Mouse (Mus musculus): Measurements from ENCODE around the gene Misp.

DNA sequence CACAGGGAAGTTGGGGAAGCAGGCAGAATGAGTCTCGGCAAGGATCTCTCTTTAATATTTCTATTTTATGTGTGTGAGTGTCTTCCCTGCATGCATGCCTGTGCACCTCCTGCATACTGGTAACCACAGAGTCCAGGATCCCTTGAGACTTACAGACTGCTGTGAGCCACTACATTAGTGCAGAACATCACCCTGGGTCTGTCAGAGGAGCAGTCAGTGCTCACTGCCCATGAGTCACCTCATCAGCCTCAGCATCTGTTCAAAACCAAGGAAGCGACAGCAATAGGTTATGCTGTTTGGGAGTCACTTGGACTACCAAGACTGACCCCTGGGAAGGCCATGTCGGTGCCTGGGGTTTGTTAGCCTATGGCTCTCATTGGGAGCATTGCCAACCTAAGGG lies 21.5 kb downstream of the Misp start:
- TF ChIP-seq CTCF (IDR thresholded peaks at IDR 0.05) (no peak), EP300 (IDR thresholded peaks at IDR 0.05) (no peak)
